Comparison of ENCODE assay signal across 8 mouse cellular contexts in genomic region chr2:59772261-59772683, GRCm38 (mm10).
DNase-seq lines count a peak whose midpoint lies in the region; ATAC-seq and TF ChIP-seq lines count a peak whose summit lies in the region.

No protein-coding gene starts in this region.

- no peak overlapping the region for H3K4me3 ChIP-seq in heart, embryonic 13.5 days
- H3K4me3 ChIP-seq in heart, adult 2 months, result no peak overlapping the region
- no peak overlapping the region for H3K4me3 ChIP-seq in hindbrain, embryonic 13.5 days
- no peak overlapping the region for H3K4me3 ChIP-seq in midbrain, embryonic 13.5 days (replicated peaks)
- H3K4me3 ChIP-seq in thymus, adult 2 months (ENCODE audit: control insufficient read depth, insufficient read depth, low read length), result no peak overlapping the region

- H3K9me3 ChIP-seq in heart, embryonic 13.5 days, result no peaks in the 10 kb centered on the region
- H3K9me3 ChIP-seq in hindbrain, embryonic 13.5 days, result no peaks in the 10 kb centered on the region
- H3K9me3 ChIP-seq in midbrain, embryonic 13.5 days, result no peaks in the 10 kb centered on the region

- peaks cover 2% of the 10 kb centered on the region for H3K79me2 ChIP-seq in heart, adult 2 months (replicated peaks; ENCODE audit: control insufficient read depth, insufficient read depth, low read length)

- whole genome bisulfite sequencing in heart, embryonic 13.5 days, result 42% methylated on average over 12 of the region's 12 CpGs
- WGBS in heart, adult 2 months, result 61% methylated on average over 12 of the region's 12 CpGs
- WGBS in hindbrain, embryonic 13.5 days, result 22% methylated on average over 12 of the region's 12 CpGs
- 36% methylated on average over 12 of the region's 12 CpGs for WGBS in midbrain, embryonic 13.5 days
- WGBS in thymus, adult 2 months, result 74% methylated on average over 12 of the region's 12 CpGs

- H3K36me3 ChIP-seq in heart, embryonic 13.5 days, result peaks cover 32% of the 10 kb centered on the region
- H3K36me3 ChIP-seq in heart, adult 2 months (ENCODE audit: control insufficient read depth, insufficient read depth, low read length), result peaks cover 4% of the 10 kb centered on the region
- no peaks in the 10 kb centered on the region for H3K36me3 ChIP-seq in hindbrain, embryonic 13.5 days
- H3K36me3 ChIP-seq in midbrain, embryonic 13.5 days, result no peaks in the 10 kb centered on the region
- no peaks in the 10 kb centered on the region for H3K36me3 ChIP-seq in thymus, adult 2 months (ENCODE audit: control insufficient read depth, insufficient read depth, low read length)

- H3K27ac ChIP-seq in heart, embryonic 13.5 days (replicated peaks), result peak overlapping the region; percentile 65
- no peak overlapping the region for H3K27ac ChIP-seq in heart, adult 2 months
- H3K27ac ChIP-seq in hindbrain, embryonic 13.5 days, result peak overlapping the region; percentile 82
- H3K27ac ChIP-seq in midbrain, embryonic 13.5 days, result peak overlapping the region; percentile 45; the same call in 1 of the 2 replicates
- H3K27ac ChIP-seq in thymus, adult 2 months (ENCODE audit: control insufficient read depth, insufficient read depth, low read length), result no peak overlapping the region

- H3K4me2 ChIP-seq in heart, embryonic 13.5 days, result peak overlapping the region; percentile 38
- peak overlapping the region; percentile 34 for H3K4me2 ChIP-seq in hindbrain, embryonic 13.5 days
- peak overlapping the region; percentile 27 for H3K4me2 ChIP-seq in midbrain, embryonic 13.5 days (replicated peaks)

- no peak for ATAC-seq in heart, embryonic 13.5 days (ENCODE audit: extremely low read depth, insufficient number of reproducible peaks, low FRiP score, low TSS enrichment)
- peak; percentile 84 for ATAC-seq in hindbrain, embryonic 13.5 days (ENCODE audit: low FRiP score)
- peak; percentile 87 for ATAC-seq in midbrain, embryonic 13.5 days
- ATAC-seq in inflammation-experienced regulatory T-cells, adult 6 months, result no peak

- H3K4me1 ChIP-seq in heart, embryonic 13.5 days, result peaks cover 63% of the 10 kb centered on the region
- peaks cover 17% of the 10 kb centered on the region for H3K4me1 ChIP-seq in heart, adult 2 months (ENCODE audit: control insufficient read depth, insufficient read depth, low read length)
- H3K4me1 ChIP-seq in hindbrain, embryonic 13.5 days (replicated peaks), result peaks cover 28% of the 10 kb centered on the region
- peaks cover 28% of the 10 kb centered on the region for H3K4me1 ChIP-seq in midbrain, embryonic 13.5 days (replicated peaks)
- H3K4me1 ChIP-seq in thymus, adult 2 months (replicated peaks; ENCODE audit: control insufficient read depth, insufficient read depth, low read length), result peaks cover 12% of the 10 kb centered on the region

- intact Hi-C loops in heart, adult 2 months (cut with DNase I), result no loop called here

- TF ChIP-seq CTCF in heart, adult 2 months (IDR thresholded peaks at IDR 0.05), result no peak
- TF ChIP-seq CTCF in thymus, adult 2 months (IDR thresholded peaks at IDR 0.05; ENCODE audit: borderline replicate concordance, control insufficient read depth, extremely low read depth, insufficient read depth, low read length, poor library complexity), result no peak

- TF ChIP-seq POLR2A in heart, adult 2 months (IDR thresholded peaks at IDR 0.05; ENCODE audit: insufficient read depth, low read depth, low read length), result no peak
- no peak for TF ChIP-seq POLR2A in thymus, adult 2 months (IDR thresholded peaks at IDR 0.05; ENCODE audit: control insufficient read depth, extremely low read depth, insufficient read depth, low read length, poor library complexity)

- no peak for TF ChIP-seq EP300 in heart, adult 2 months (IDR thresholded peaks at IDR 0.05; ENCODE audit: insufficient read depth, low read depth, low read length)

- no peak for DNase-seq in heart, adult 2 months
- DNase-seq in embryo, embryonic 10 days (ENCODE audit: low spot score), result peak; percentile 56
- DNase-seq in layer of hippocampus, adult 9-10 months (ENCODE audit: low spot score), result no peak
- no peak for DNase-seq in thymus, adult 2 months

- H3K27me3 ChIP-seq in heart, embryonic 13.5 days (replicated peaks), result no peaks in the 10 kb centered on the region
- H3K27me3 ChIP-seq in heart, adult 2 months (ENCODE audit: control insufficient read depth, insufficient read depth, low read length), result no peaks in the 10 kb centered on the region
- H3K27me3 ChIP-seq in hindbrain, embryonic 13.5 days, result no peaks in the 10 kb centered on the region
- peaks cover 6% of the 10 kb centered on the region; the same call in 1 of the 2 replicates for H3K27me3 ChIP-seq in midbrain, embryonic 13.5 days
- H3K27me3 ChIP-seq in thymus, adult 2 months (ENCODE audit: control insufficient read depth, insufficient read depth, low read length), result no peaks in the 10 kb centered on the region

- H3K9ac ChIP-seq in heart, embryonic 13.5 days, result peak overlapping the region; percentile 63
- H3K9ac ChIP-seq in heart, adult 2 months (ENCODE audit: low read depth, low read length), result no peak overlapping the region
- peak overlapping the region; percentile 39; the same call in 1 of the 2 replicates for H3K9ac ChIP-seq in hindbrain, embryonic 13.5 days
- no peak overlapping the region; the same call in 1 of the 2 replicates for H3K9ac ChIP-seq in midbrain, embryonic 13.5 days (replicated peaks)

Comparison
In these comparisons a context has a peak if more than half of its experiments do, and no peak if none do; other contexts are left out.
1. H3K27ac ChIP-seq: peak in heart, embryonic 13.5 days (single experiment), hindbrain, embryonic 13.5 days (single experiment) and midbrain, embryonic 13.5 days (single experiment); none in heart, adult 2 months (single experiment) and thymus, adult 2 months (single experiment).
2. H3K9ac ChIP-seq: peak in heart, embryonic 13.5 days (single experiment) and hindbrain, embryonic 13.5 days (single experiment); none in heart, adult 2 months (single experiment) and midbrain, embryonic 13.5 days (single experiment).
3. ATAC-seq: peak in hindbrain, embryonic 13.5 days (single experiment) and midbrain, embryonic 13.5 days (single experiment); none in heart, embryonic 13.5 days (single experiment) and inflammation-experienced regulatory T-cells, adult 6 months (single experiment).
4. Peak in every context shown above with its lines, with median percentiles within 50 percentile points of each other: H3K4me2 ChIP-seq.